Mouse (Mus musculus): ENCODE results near the gene Selenoo.

DNA sequence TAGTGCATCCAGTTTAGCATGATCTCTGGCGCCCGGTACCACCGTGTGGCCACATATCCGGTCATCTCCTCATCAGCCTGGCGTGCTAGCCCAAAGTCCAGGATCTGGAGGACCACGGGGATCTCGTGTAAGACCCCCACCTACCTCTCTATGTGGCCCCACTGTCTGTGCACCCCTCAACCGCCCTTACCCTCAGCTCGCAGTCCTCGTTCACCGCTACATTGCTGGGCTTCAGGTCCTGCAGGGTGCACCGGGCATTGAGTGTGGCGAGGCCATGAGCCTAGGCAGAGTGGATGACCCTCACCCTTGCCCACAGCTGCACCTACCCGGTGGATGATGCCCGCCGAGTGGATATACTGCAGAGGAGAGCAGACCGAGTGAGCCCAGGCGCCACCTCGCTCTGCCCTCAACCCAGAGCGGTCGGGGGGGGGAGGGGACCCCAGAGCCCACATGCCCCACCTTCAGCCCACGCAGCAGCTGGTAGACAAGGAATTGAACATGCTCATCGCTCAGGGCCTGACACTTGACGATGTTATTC is 57.0 kb downstream of the Selenoo start:
- TF ChIP-seq EP300 (IDR thresholded peaks at IDR 0.05; ENCODE audit: insufficient read depth, low read depth, low read length) (no peak), POLR2A (IDR thresholded peaks at IDR 0.05; ENCODE audit: insufficient read depth, low read length) (no peak), CTCF (IDR thresholded peaks at IDR 0.05; ENCODE audit: low read depth, low read length) (no peak)

Data from ES-Bruce4 (cell line).